Mouse (Mus musculus): ENCODE measurements around the gene Idh2.

DNA sequence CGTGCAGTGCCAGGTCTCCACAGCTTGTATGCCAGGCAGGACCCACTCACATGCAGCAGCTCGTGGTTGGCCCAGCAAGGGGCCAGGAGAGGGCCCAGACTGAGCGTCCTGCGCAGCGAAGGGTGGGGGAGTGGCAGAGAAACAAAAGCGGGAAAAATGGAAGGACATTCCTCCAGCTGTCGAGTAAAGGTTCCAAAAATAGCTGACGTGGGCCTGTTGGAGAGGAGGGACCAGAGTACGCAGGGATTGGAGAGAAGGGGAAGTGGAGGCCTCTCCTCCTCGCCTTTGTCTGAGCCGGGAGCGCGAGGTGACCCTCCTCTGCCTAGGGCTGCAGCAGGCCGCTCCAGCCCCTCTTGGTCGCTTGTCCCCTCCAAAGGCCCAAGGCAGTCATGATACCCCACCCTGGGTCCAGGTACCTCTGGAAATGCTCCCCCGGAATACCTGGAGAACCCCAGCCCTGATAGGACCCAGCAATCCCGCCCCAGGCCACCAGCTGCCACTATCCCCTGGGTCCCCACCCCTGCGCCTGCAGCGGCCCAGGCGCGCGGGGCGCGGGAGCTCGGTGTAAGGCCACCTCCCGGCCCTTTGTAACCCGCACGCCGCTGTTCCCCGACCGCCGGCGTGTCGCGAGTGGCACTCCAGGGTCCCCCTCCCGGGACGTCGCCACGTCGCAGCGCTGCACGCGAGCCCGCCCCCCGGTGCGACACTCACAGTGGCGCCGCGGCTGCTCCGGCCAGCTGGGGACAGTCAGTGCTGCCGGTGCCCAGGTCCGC is 555 bp downstream of the Idh2 start:
- no peak for TF ChIP-seq CTCF (IDR thresholded peaks at IDR 0.05 in 2 of 3, conservative IDR thresholded peaks at IDR 0.05 in 1 of 3; ENCODE audit: control insufficient read depth in 1 of 3, insufficient read depth in 1 of 3, low read depth in 2 of 3, low read length in 3 of 3, poor library complexity in 1 of 3, severe bottlenecking in 1 of 3)
- TF ChIP-seq EP300 (IDR thresholded peaks at IDR 0.05; ENCODE audit: low read depth in 1 of 2, low read length in 2 of 2): no peak
- no peak for TF ChIP-seq POLR2AphosphoS2 (IDR thresholded peaks at IDR 0.05; ENCODE audit: low read length)
- no peak for TF ChIP-seq KAT2A (conservative IDR thresholded peaks at IDR 0.05; ENCODE audit: low read depth, low read length)
- TF ChIP-seq MEF2A (IDR thresholded peaks at IDR 0.05; ENCODE audit: extremely low read depth, insufficient replicate concordance, low read depth, low read length, poor library complexity, severe bottlenecking): 0 out of 2 replicates have a peak, but pooled peaks have one; percentile 46
- no peak for TF ChIP-seq TBP (IDR thresholded peaks at IDR 0.05; ENCODE audit: low read depth, low read length)
- TF ChIP-seq MYC (IDR thresholded peaks at IDR 0.05; ENCODE audit: low read depth, low read length): no peak; the same call in 1 of the 2 replicates
- TF ChIP-seq MAFK (IDR thresholded peaks at IDR 0.05; ENCODE audit: borderline replicate concordance, low read depth, low read length): no peak
- TF ChIP-seq POLR2A (IDR thresholded peaks at IDR 0.05; ENCODE audit: control insufficient read depth in 1 of 2, insufficient read depth in 1 of 2, low read depth in 1 of 2, low read length in 2 of 2, poor library complexity in 1 of 2): no peak; a peak in 1 of 4 replicates
- TF ChIP-seq E2F4 (IDR thresholded peaks at IDR 0.05; ENCODE audit: borderline replicate concordance, low read depth, low read length): no peak
- TF ChIP-seq RAD21 (IDR thresholded peaks at IDR 0.05; ENCODE audit: low read depth, low read length): no peak
- no peak for TF ChIP-seq CHD1 (IDR thresholded peaks at IDR 0.05; ENCODE audit: low read depth, low read length)
- no peak for TF ChIP-seq ELF1 (IDR thresholded peaks at IDR 0.05; ENCODE audit: low read depth, low read length)
